Mouse (Mus musculus) CH12.LX (cell line): ENCODE measurements around the gene Setd5. TPM values are rescaled to one million over a fixed set of nuclear protein-coding genes. Genes with fewer than 3 reads are reported as not detected.

Experiments
- DNase-seq: peaks from one replicate; pipeline ENCODE4 v3.0.0-alpha.2; 2013; ENCODE audit errors: extremely low read depth
- H3K27ac ChIP-seq: 2 replicates; pipeline ENCODE4 v1.5.1; 2012; ENCODE audit warnings: low read depth, mild to moderate bottlenecking, control low read depth, moderate library complexity; ENCODE audit not compliant: insufficient read depth
- H3K27me3 ChIP-seq: replicated peaks from 2 replicates; pipeline ENCODE3; 2012; ENCODE audit warnings: inconsistent platforms
- H3K36me3 ChIP-seq, 2 experiments: replicated peaks in 1 of 2; 2 replicates each; pipeline versions ENCODE3 to v1.6.1; 2012; ENCODE audit warnings: inconsistent platforms in 1 of 2, low read length in 1 of 2, mild to moderate bottlenecking in 1 of 2, mixed read lengths in 1 of 2, moderate library complexity in 1 of 2; ENCODE audit not compliant: control insufficient read depth in 1 of 2, insufficient read depth in 1 of 2
- H3K4me1 ChIP-seq, 2 experiments: 2 replicates each; pipeline ENCODE4 v1.6.1; 2012; ENCODE audit warnings: inconsistent platforms in 1 of 2, moderate library complexity in 1 of 2; ENCODE audit not compliant: insufficient read depth in 2 of 2, control insufficient read depth in 1 of 2
- H3K4me2 ChIP-seq: 2 replicates; pipeline ENCODE4 v1.6.1; 2012; ENCODE audit warnings: low read depth, mild to moderate bottlenecking, control low read depth; ENCODE audit not compliant: poor library complexity, insufficient read depth, severe bottlenecking
- H3K4me3 ChIP-seq, 3 experiments: fragments of 150-350 bp in 1 of 3; sonication (generic) in 1 of 3; replicated peaks in 1 of 3; 2 replicates each; pipeline versions ENCODE3 to v1.5.1; 2011 to 2012; ENCODE audit warnings: low read depth in 2 of 3, low read length in 2 of 3, mild to moderate bottlenecking in 2 of 3, moderate library complexity in 2 of 3, control low read depth in 1 of 3, improper control_type of control experiment in 1 of 3, inconsistent platforms in 1 of 3, mixed read lengths in 1 of 3; ENCODE audit not compliant: poor library complexity in 1 of 3
- H3K79me2 ChIP-seq: replicated peaks from 2 replicates; pipeline ENCODE4 v1.6.1; 2012; ENCODE audit warnings: mild to moderate bottlenecking, moderate library complexity; ENCODE audit not compliant: control insufficient read depth, poor library complexity, insufficient read depth, severe bottlenecking; ENCODE audit errors: extremely low read depth
- H3K9ac ChIP-seq: 2 replicates; pipeline ENCODE4 v1.6.1; 2012; ENCODE audit warnings: low read depth, mild to moderate bottlenecking, control low read depth, moderate library complexity; ENCODE audit not compliant: insufficient read depth
- H3K9me3 ChIP-seq: replicated peaks from 2 replicates; pipeline ENCODE3; 2012; ENCODE audit warnings: low read length, inconsistent platforms, mixed read lengths
- CHD1 ChIP-seq: IDR thresholded peaks from 2 replicates; pipeline ENCODE4 v1.6.1; 2012; ENCODE audit warnings: low read depth, low read length, improper control_type of control experiment, inconsistent platforms
- E2F4 ChIP-seq: IDR thresholded peaks from 2 replicates; pipeline ENCODE4 v1.6.1; 2011; ENCODE audit warnings: low read depth, low read length, improper control_type of control experiment; ENCODE audit not compliant: insufficient replicate concordance
- EP300 ChIP-seq: IDR thresholded peaks from 2 replicates; pipeline ENCODE4 v1.6.1; 2011; ENCODE audit warnings: low read length, improper control_type of control experiment
- HCFC1 ChIP-seq: IDR thresholded peaks from 2 replicates; pipeline ENCODE4 v1.6.1; 2012; ENCODE audit warnings: low read depth, mild to moderate bottlenecking, inconsistent platforms, low read length, improper control_type of control experiment
- IRF4 ChIP-seq: IDR thresholded peaks from 2 replicates; pipeline ENCODE4 v1.6.1; 2014; ENCODE audit warnings: low read depth, mild to moderate bottlenecking, inconsistent platforms, low read length, improper control_type of control experiment
- JUN ChIP-seq: IDR thresholded peaks from 2 replicates; pipeline ENCODE4 v1.6.1; 2011; ENCODE audit warnings: low read depth, mild to moderate bottlenecking, low read length, improper control_type of control experiment, moderate library complexity; ENCODE audit not compliant: insufficient read depth
- KAT2A ChIP-seq: IDR thresholded peaks from 2 replicates; pipeline ENCODE4 v1.6.1; 2012; ENCODE audit warnings: low read length, improper control_type of control experiment, inconsistent platforms; ENCODE audit not compliant: insufficient replicate concordance
- MAX ChIP-seq: IDR thresholded peaks from 2 replicates; pipeline ENCODE4 v1.6.1; 2011; ENCODE audit warnings: low read length, improper control_type of control experiment
- MXI1 ChIP-seq: IDR thresholded peaks from 2 replicates; pipeline ENCODE4 v1.6.1; 2011; ENCODE audit warnings: mild to moderate bottlenecking, low read depth, low read length, improper control_type of control experiment
- MYC ChIP-seq: IDR thresholded peaks from 2 replicates; pipeline ENCODE4 v1.6.1; 2011; ENCODE audit warnings: low read depth, mild to moderate bottlenecking, improper control_type of control experiment, low read length
- NELFE ChIP-seq: IDR thresholded peaks from 2 replicates; pipeline ENCODE4 v1.6.1; 2011; ENCODE audit warnings: low read depth, low read length, improper control_type of control experiment
- NRF1 ChIP-seq: IDR thresholded peaks from 2 replicates; pipeline ENCODE4 v1.6.1; 2014; ENCODE audit warnings: low read depth, mild to moderate bottlenecking, inconsistent platforms, low read length, improper control_type of control experiment, moderate library complexity
- POLR2AphosphoS2 ChIP-seq: IDR thresholded peaks from 2 replicates; pipeline ENCODE4 v1.6.1; 2011; ENCODE audit warnings: low read depth, low read length, improper control_type of control experiment
- RAD21 ChIP-seq: IDR thresholded peaks from 2 replicates; pipeline ENCODE4 v1.6.1; 2011; ENCODE audit warnings: low read depth, mild to moderate bottlenecking, low read length, improper control_type of control experiment, moderate library complexity
- SIN3A ChIP-seq: IDR thresholded peaks from 2 replicates; pipeline ENCODE4 v1.6.1; 2012; ENCODE audit warnings: low read length, improper control_type of control experiment, inconsistent platforms
- SMC3 ChIP-seq: IDR thresholded peaks from 2 replicates; pipeline ENCODE4 v1.6.1; 2011; ENCODE audit warnings: low read depth, low read length, improper control_type of control experiment
- UBTF ChIP-seq: IDR thresholded peaks from 2 replicates; pipeline ENCODE4 v1.6.1; 2012; ENCODE audit warnings: low read depth, mild to moderate bottlenecking, inconsistent platforms, low read length, improper control_type of control experiment, moderate library complexity
- USF1 ChIP-seq: IDR thresholded peaks from 2 replicates; pipeline ENCODE4 v1.6.1; 2014; ENCODE audit warnings: low read depth, mild to moderate bottlenecking, inconsistent platforms, low read length, improper control_type of control experiment
- USF2 ChIP-seq: conservative IDR thresholded peaks from 2 replicates; pipeline ENCODE4 v1.6.1; 2011; ENCODE audit warnings: low read depth, low read length, improper control_type of control experiment
- ZC3H11A ChIP-seq: IDR thresholded peaks from 2 replicates; pipeline ENCODE4 v1.6.1; 2012; ENCODE audit warnings: low read depth, mild to moderate bottlenecking, inconsistent platforms, low read length, improper control_type of control experiment
- ZKSCAN1 ChIP-seq: IDR thresholded peaks from 2 replicates; pipeline ENCODE4 v1.6.1; 2012; ENCODE audit warnings: low read depth, inconsistent platforms, low read length, improper control_type of control experiment, borderline replicate concordance
- ZNF384 ChIP-seq: IDR thresholded peaks from 2 replicates; pipeline ENCODE4 v1.6.1; 2012; ENCODE audit warnings: low read depth, low read length, improper control_type of control experiment, inconsistent platforms
- dilution Hi-C: fragments of 300-500 bp; cut with MboI; formaldehyde crosslinking; loops from 2 replicates; pipeline ENCODE4 v1.14.3; 2020; ENCODE audit warnings: low sequenced_read_pairs; ENCODE audit not compliant: extremely low pct_unique_long_range_greater_than_20kb, extremely low pct_ligation_motif_present
- in situ Hi-C: fragments of 300-500 bp; cut with MboI; formaldehyde crosslinking; loops from 3 replicates; pipeline ENCODE4 v1.14.3; 2019; ENCODE audit warnings: low sequenced_read_pairs, low pct_ligation_motif_present, low pct_unique_long_range_greater_than_20kb, mixed read lengths
- polyA plus RNA-seq: library from polyadenylated mRNA; unstranded; fragments of >175 nt; gene quantifications from 2 replicates; pipeline ENCODE4 v1.2.1, GENCODE M21; 2012; ENCODE audit warnings: low read depth; ENCODE audit not compliant: insufficient read length
- total RNA-seq, 2 experiments: library from RNA; depleted of rRNA; stranded (reverse); fragments of 300-350 nt in 1 of 2; fragments of >200 nt in 1 of 2; gene quantifications; 2 replicates each; pipeline ENCODE4 v1.2.3; 2012 to 2014

The Setd5 gene
- total and polyA plus RNA-seq, 3 experiments, result 56.8 to 80.4 (median 67.4) TPM

- dilution Hi-C loops, result no loop called here
- Histone ChIP-seq H3K27me3 (no peaks in the 10 kb centered on the region), H3K9me3 (no peaks in the 10 kb centered on the region), H3K4me3 (no peak overlapping the region), H3K36me3 (peaks cover 64 to 94% of the 10 kb centered on the region in 2 experiments), H3K4me2 (no peak overlapping the region), H3K9ac (no peak overlapping the region), H3K27ac (no peak overlapping the region), H3K79me2 (peaks cover 2% of the 10 kb centered on the region; the same call in 1 of the 2 replicates), H3K4me1 (no peaks in the 10 kb centered on the region)
- TF ChIP-seq MYC (no peak), RAD21 (no peak), NELFE (no peak), ZKSCAN1 (no peak), EP300 (no peak), E2F4 (no peak), POLR2AphosphoS2 (no peak), NRF1 (no peak), MXI1 (no peak), USF1 (no peak), IRF4 (no peak), HCFC1 (no peak), MAX (no peak), KAT2A (no peak), SIN3A (no peak)
- in situ Hi-C loops, result no loop called here
- DNase-seq, result no peak
Observed at GRCm38 (mm10) chr6:113145249-113145648, 68.1 kb downstream of the Setd5 start.

- H3K36me3 ChIP-seq, result peaks cover 59 to 96% of the 10 kb centered on the region in 2 experiments
- no peak overlapping the region for H3K4me3 ChIP-seq
- TF ChIP-seq MXI1, result no peak
- no peak for TF ChIP-seq UBTF
- TF ChIP-seq CHD1, result no peak
- no peak for TF ChIP-seq JUN
- no peak for TF ChIP-seq ZNF384
- no peak; the same call in 1 of the 2 replicates for TF ChIP-seq POLR2AphosphoS2
- no peak for TF ChIP-seq NELFE
- TF ChIP-seq ZC3H11A, result no peak
- no peak for TF ChIP-seq ZKSCAN1
- no peak for TF ChIP-seq NRF1
- TF ChIP-seq IRF4, result no peak
- no peak for TF ChIP-seq SMC3
- TF ChIP-seq USF2, result no peak
- TF ChIP-seq RAD21, result no peak
- H3K27ac ChIP-seq, result no peak overlapping the region
- H3K9ac ChIP-seq, result no peak overlapping the region
- in situ Hi-C loops, result no loop called here
- dilution Hi-C loops, result no loop called here
- no peaks in the 10 kb centered on the region for H3K79me2 ChIP-seq
- H3K4me1 ChIP-seq, result no peaks in the 10 kb centered on the region
- H3K4me2 ChIP-seq, result no peak overlapping the region
- no peaks in the 10 kb centered on the region for H3K9me3 ChIP-seq
- no peaks in the 10 kb centered on the region for H3K27me3 ChIP-seq
- no peak for DNase-seq
Observed at GRCm38 (mm10) chr6:113154071-113154470, 76.9 kb downstream of the Setd5 start.
